Mouse (Mus musculus) duodenum, adult 2 months (tissue): ENCODE results near the gene Sri. TPM values are rescaled to one million over a fixed set of nuclear protein-coding genes. Genes with fewer than 3 reads are reported as not detected.

Source experiments
- polyA plus RNA-seq: library from polyadenylated mRNA; depleted of rRNA; stranded (reverse); fragments of >200 nt; gene quantifications from 2 replicates; pipeline ENCODE4 v1.2.3, GENCODE M21; 2012; ENCODE audit warnings: low replicate concordance; rRNA removed

Sri gene
- 196 and 246 TPM in 2 replicates for polyA plus RNA-seq

GRCm38 (mm10) chr5:8045855-8046254 is at the start of gene Sri:
Gene Sri (plus strand): TSS chr5:8046078.

Other genes with a start within 250 kb of the Sri start
- 0.26 and 0.30 TPM in 2 replicates for gene Steap4, start 85.6 kb upstream of the Sri start, polyA plus RNA-seq